Mouse (Mus musculus) urinary bladder, postnatal 36 days (tissue): Measurements from ENCODE around the gene Clic5.

Experiments
- DNase-seq, 2 experiments: peaks; one replicate each; pipeline ENCODE4 v3.0.0; 2022; ENCODE audit warnings: low spot score in 2 of 2, mixed read lengths in 1 of 2

Gene Clic5

GRCm38 (mm10) chr17:44192981-44193380, 4.6 kb downstream of the Clic5 start:
- no peak for DNase-seq

- no peak for DNase-seq
Observed at GRCm38 (mm10) chr17:44199158-44199557, 10.8 kb downstream of the Clic5 start.

GRCm38 (mm10) chr17:44202952-44203351, 14.6 kb downstream of the Clic5 start:
- DNase-seq: peak in 1 of 2 experiments; percentile 10

GRCm38 (mm10) chr17:44204787-44205186, 16.4 kb downstream of the Clic5 start:
- no peak for DNase-seq

- DNase-seq: no peak
Observed at GRCm38 (mm10) chr17:44205562-44205961, 17.2 kb downstream of the Clic5 start.

- no peak for DNase-seq
Observed at GRCm38 (mm10) chr17:44208900-44209299, 20.5 kb downstream of the Clic5 start.

- DNase-seq: no peak
Observed at GRCm38 (mm10) chr17:44212960-44213619, 24.7 kb downstream of the Clic5 start.

GRCm38 (mm10) chr17:44215196-44215799, 26.9 kb downstream of the Clic5 start:
- no peak for DNase-seq

- no peak for DNase-seq
Observed at GRCm38 (mm10) chr17:44217185-44217584, 28.8 kb downstream of the Clic5 start.

GRCm38 (mm10) chr17:44219943-44220342, 31.6 kb downstream of the Clic5 start:
- DNase-seq: no peak

GRCm38 (mm10) chr17:44228428-44228827, 40.0 kb downstream of the Clic5 start:
- no peak for DNase-seq

GRCm38 (mm10) chr17:44230083-44230482, 41.7 kb downstream of the Clic5 start:
- DNase-seq: peak in 1 of 2 experiments; percentile 8

GRCm38 (mm10) chr17:44239030-44239721, 50.8 kb downstream of the Clic5 start:
- DNase-seq: peak; percentile 10 to 12

GRCm38 (mm10) chr17:44240742-44241141, 52.4 kb downstream of the Clic5 start:
- DNase-seq: no peak

- no peak for DNase-seq
Observed at GRCm38 (mm10) chr17:44244096-44244495, 55.7 kb downstream of the Clic5 start.

- DNase-seq: no peak
Observed at GRCm38 (mm10) chr17:44244625-44245024, 56.2 kb downstream of the Clic5 start.

- DNase-seq: no peak
Observed at GRCm38 (mm10) chr17:44246153-44246700, 57.8 kb downstream of the Clic5 start.

GRCm38 (mm10) chr17:44249544-44249943, 61.2 kb downstream of the Clic5 start:
- DNase-seq: no peak

GRCm38 (mm10) chr17:44252653-44253052, 64.3 kb downstream of the Clic5 start:
- no peak for DNase-seq

- no peak for DNase-seq
Observed at GRCm38 (mm10) chr17:44254698-44255097, 66.3 kb downstream of the Clic5 start.

- DNase-seq: peak; percentile 64 to 77
Observed at GRCm38 (mm10) chr17:44256583-44256982, 68.2 kb downstream of the Clic5 start.

- DNase-seq: no peak
Observed at GRCm38 (mm10) chr17:44259245-44259644, 70.9 kb downstream of the Clic5 start.
